25 mouse cellular contexts compared by ENCODE assay signal in genomic region chr16:49662201-49662600, GRCm38 (mm10). TPM values are rescaled to one million over a fixed set of nuclear protein-coding genes. Genes with fewer than 3 reads are reported as not detected.
DNase-seq lines count a peak whose midpoint lies in the region; ATAC-seq and TF ChIP-seq lines count a peak whose summit lies in the region.
"Had no signal": no experiment of that assay in that cellular context is flagged by ENCODE, and none has a peak within 500 bp of the region (broad histone marks: within the 10 kb centered on the region; RNA-seq: fewer than 3 reads in every experiment).

No protein-coding gene starts in this region.

- no peaks in the 10 kb centered on the region for H3K4me1 ChIP-seq in midbrain, postnatal 0 days (ENCODE audit: insufficient read depth, low read length)
- no peaks in the 10 kb centered on the region for H3K4me1 ChIP-seq in midbrain, embryonic 13.5 days (replicated peaks)
- no peaks in the 10 kb centered on the region for H3K4me1 ChIP-seq in hindbrain, embryonic 13.5 days (replicated peaks)
- H3K4me1 ChIP-seq: embryonic facial prominence, embryonic 13.5 days; embryonic facial prominence, embryonic 15.5 days; forebrain, embryonic 10.5 days; forebrain, embryonic 12.5 days had no signal

- no peak overlapping the region for H3K27ac ChIP-seq in midbrain, postnatal 0 days (ENCODE audit: low read depth, low read length)
- no peak overlapping the region for H3K27ac ChIP-seq in midbrain, embryonic 13.5 days
- no peak overlapping the region for H3K27ac ChIP-seq in hindbrain, embryonic 13.5 days
- H3K27ac ChIP-seq: embryonic facial prominence, embryonic 13.5 days; embryonic facial prominence, embryonic 15.5 days; forebrain, embryonic 10.5 days; forebrain, embryonic 12.5 days had no signal

- H3K9me3 ChIP-seq in midbrain, postnatal 0 days (ENCODE audit: low read length) = no peaks in the 10 kb centered on the region
- H3K9me3 ChIP-seq in midbrain, embryonic 13.5 days = no peaks in the 10 kb centered on the region
- no peaks in the 10 kb centered on the region for H3K9me3 ChIP-seq in hindbrain, embryonic 13.5 days
- H3K9me3 ChIP-seq: embryonic facial prominence, embryonic 13.5 days; embryonic facial prominence, embryonic 15.5 days; forebrain, embryonic 10.5 days; forebrain, embryonic 12.5 days; G1E had no signal

- ATAC-seq in midbrain, postnatal 0 days (ENCODE audit: low FRiP score) = peak; percentile 27; the same call in 1 of the 2 replicates
- ATAC-seq in midbrain, embryonic 13.5 days = no peak
- no peak for ATAC-seq in hindbrain, embryonic 13.5 days (ENCODE audit: low FRiP score)
- ATAC-seq in activated CD4-positive, CD25-positive, alpha-beta regulatory T cell, adult 4 months = no peak
- ATAC-seq: CD4-positive, CD25-positive, alpha-beta regulatory T cell, adult 4 months; forebrain, embryonic 14.5 days; forebrain, embryonic 16.5 days had no signal

- no peak overlapping the region for H3K4me3 ChIP-seq in midbrain, postnatal 0 days (ENCODE audit: low read depth, low read length)
- H3K4me3 ChIP-seq in midbrain, embryonic 13.5 days (replicated peaks) = no peak overlapping the region
- H3K4me3 ChIP-seq in hindbrain, embryonic 13.5 days = no peak overlapping the region
- H3K4me3 ChIP-seq: embryonic facial prominence, embryonic 13.5 days; embryonic facial prominence, embryonic 15.5 days; erythroblast, embryonic 14.5 days; forebrain, embryonic 10.5 days; forebrain, embryonic 12.5 days had no signal

- no peaks in the 10 kb centered on the region for H3K36me3 ChIP-seq in midbrain, postnatal 0 days (ENCODE audit: insufficient read depth, low read length)
- H3K36me3 ChIP-seq in midbrain, embryonic 13.5 days = no peaks in the 10 kb centered on the region
- no peaks in the 10 kb centered on the region for H3K36me3 ChIP-seq in hindbrain, embryonic 13.5 days
- H3K36me3 ChIP-seq: embryonic facial prominence, embryonic 13.5 days; embryonic facial prominence, embryonic 15.5 days; forebrain, embryonic 10.5 days; forebrain, embryonic 12.5 days; G1E had no signal

- H3K9ac ChIP-seq in midbrain, postnatal 0 days (replicated peaks; ENCODE audit: low read length, poor library complexity, severe bottlenecking) = no peak overlapping the region
- H3K9ac ChIP-seq in midbrain, embryonic 13.5 days (replicated peaks) = no peak overlapping the region
- H3K9ac ChIP-seq in hindbrain, embryonic 13.5 days = no peak overlapping the region
- H3K9ac ChIP-seq: embryonic facial prominence, embryonic 13.5 days; embryonic facial prominence, embryonic 15.5 days; forebrain, embryonic 12.5 days had no signal

- H3K27me3 ChIP-seq in midbrain, postnatal 0 days (ENCODE audit: insufficient read depth, low read length) = no peaks in the 10 kb centered on the region
- no peaks in the 10 kb centered on the region for H3K27me3 ChIP-seq in midbrain, embryonic 13.5 days
- H3K27me3 ChIP-seq in hindbrain, embryonic 13.5 days = no peaks in the 10 kb centered on the region
- H3K27me3 ChIP-seq: CH12.LX; embryonic facial prominence, embryonic 13.5 days; embryonic facial prominence, embryonic 15.5 days; forebrain, embryonic 12.5 days had no signal

- 76% methylated on average over 6 of the region's 6 CpGs for WGBS in midbrain, postnatal 0 days
- 87% methylated on average over 6 of the region's 6 CpGs for WGBS in midbrain, embryonic 13.5 days
- 89% methylated on average over 6 of the region's 6 CpGs for WGBS in hindbrain, embryonic 13.5 days

- no peak overlapping the region for H3K4me2 ChIP-seq in midbrain, postnatal 0 days (ENCODE audit: low read depth, low read length, poor library complexity, severe bottlenecking)
- H3K4me2 ChIP-seq in midbrain, embryonic 13.5 days (replicated peaks) = no peak overlapping the region
- no peak overlapping the region for H3K4me2 ChIP-seq in hindbrain, embryonic 13.5 days
- H3K4me2 ChIP-seq: embryonic facial prominence, embryonic 13.5 days; embryonic facial prominence, embryonic 15.5 days; forebrain, embryonic 12.5 days had no signal

- DNase-seq in midbrain, postnatal 0 days (ENCODE audit: low spot score) = no peak
- peak; percentile 69 for DNase-seq in retina, embryonic 14.5 days (ENCODE audit: low spot score)
- DNase-seq: adrenal gland, adult 8-10 months; adrenal gland, postnatal 25 days; B cell, adult 2 months; cerebellum, adult 11 months; cerebellum, adult 18-20 months; cerebellum, adult 8-10 months; cerebellum, adult 9-11 months; cerebellum, postnatal 14 days; cerebellum, postnatal 36 days; embryo, embryonic 11 days had no signal

- TF ChIP-seq CTCF in midbrain, postnatal 0 days (IDR thresholded peaks at IDR 0.05) = no peak

RNA-seq across cellular contexts. Expression of gene Ift57, which starts 36.8 kb away (rescaled TPM):
- total RNA-seq in midbrain, postnatal 0 days (2014; rRNA removed) = 16.1 and 17.6 TPM in 2 replicates
- polyA plus RNA-seq in midbrain, postnatal 0 days (2015; fragmentation: Nextera tagmentation; extraction: Ambion mirVana) = 41.9 and 44.2 TPM in 2 replicates
- polyA plus RNA-seq in midbrain, embryonic 13.5 days (2015; fragmentation: Nextera tagmentation; extraction: Ambion mirVana) = 40.8 and 43.5 TPM in 2 replicates
- 41.5 and 43.5 TPM in 2 replicates for polyA plus RNA-seq in hindbrain, embryonic 13.5 days (2015; fragmentation: Nextera tagmentation; extraction: Ambion mirVana)
- 1 to 10 TPM; 4.8 TPM for polyA plus RNA-seq in activated CD4-positive, CD25-positive, alpha-beta regulatory T cell, adult 4 months (2017; shearing (Covaris generic))
